ENCODE assay signal across 15 mouse cellular contexts in genomic region chr6:116716666-116717065, GRCm38 (mm10). TPM values are rescaled to one million over a fixed set of nuclear protein-coding genes. Genes with fewer than 3 reads are reported as not detected.
DNase-seq lines count a peak whose midpoint lies in the region; ATAC-seq lines count a peak whose summit lies in the region.
"Had no signal": no experiment of that assay in that cellular context is flagged by ENCODE, and none has a peak within 500 bp of the region (broad histone marks: within the 10 kb centered on the region; RNA-seq: fewer than 3 reads in every experiment).

TSS of gene Tmem72 (minus strand) at chr6:116716913.

- DNase-seq in embryonic facial prominence, embryonic 14.5 days (ENCODE audit: low spot score), result peak; percentile 9
- no peak for DNase-seq in embryonic facial prominence, embryonic 10.5 days (ENCODE audit: low spot score)
- no peak for DNase-seq in lung, postnatal 36 days
- peak; percentile 75 for DNase-seq in kidney, postnatal 10 days
- DNase-seq in frontal cortex, postnatal 10 days (ENCODE audit: low spot score in 2 of 2), result no peak
- no peak for DNase-seq in midbrain, embryonic 14.5 days
- no peak for DNase-seq in layer of hippocampus, postnatal 14 days (ENCODE audit: low spot score in 2 of 2)
- DNase-seq: cerebellum, postnatal 25 days; forebrain, postnatal 0 days; gastrocnemius, postnatal 36 days; layer of hippocampus, postnatal 36 days; right cerebral cortex, postnatal 25 days had no signal

- no peak within 1 kb of the TSS for H3K4me3 ChIP-seq in embryonic facial prominence, embryonic 14.5 days (ENCODE audit: low read depth, low read length)
- H3K4me3 ChIP-seq in embryonic facial prominence, embryonic 10.5 days, result no peak within 1 kb of the TSS
- H3K4me3 ChIP-seq in lung, embryonic 16.5 days (ENCODE audit: low read length), result no peak within 1 kb of the TSS
- H3K4me3 ChIP-seq in midbrain, embryonic 14.5 days (replicated peaks; ENCODE audit: low read depth, low read length), result no peak within 1 kb of the TSS
- H3K4me3 ChIP-seq: limb, embryonic 15.5 days had no signal

- no peak within 1 kb of the TSS for H3K27ac ChIP-seq in embryonic facial prominence, embryonic 14.5 days (replicated peaks; ENCODE audit: low read depth, low read length)
- H3K27ac ChIP-seq in embryonic facial prominence, embryonic 10.5 days (replicated peaks), result no peak within 1 kb of the TSS
- H3K27ac ChIP-seq in lung, embryonic 16.5 days (ENCODE audit: low read length), result no peak within 1 kb of the TSS
- H3K27ac ChIP-seq in midbrain, embryonic 14.5 days (replicated peaks; ENCODE audit: low read depth, low read length), result no peak within 1 kb of the TSS
- H3K27ac ChIP-seq: limb, embryonic 15.5 days had no signal

- ATAC-seq in embryonic facial prominence, embryonic 14.5 days (ENCODE audit: low read depth), result 0 out of 2 replicates have a peak, but pooled peaks have one; percentile 37
- ATAC-seq in lung, embryonic 16.5 days (ENCODE audit: low read depth), result peak; percentile 62; the same call in 1 of the 2 replicates
- ATAC-seq in midbrain, embryonic 14.5 days (ENCODE audit: low FRiP score, low TSS enrichment), result no peak
- ATAC-seq: forebrain, postnatal 0 days had no signal

- H3K27me3 ChIP-seq in embryonic facial prominence, embryonic 14.5 days (replicated peaks; ENCODE audit: control insufficient read depth, insufficient read depth, low read length), result no peaks in the 10 kb centered on the region
- H3K27me3 ChIP-seq in embryonic facial prominence, embryonic 10.5 days (replicated peaks; ENCODE audit: low read depth, poor library complexity, severe bottlenecking), result no peaks in the 10 kb centered on the region
- no peaks in the 10 kb centered on the region for H3K27me3 ChIP-seq in lung, embryonic 16.5 days (ENCODE audit: control insufficient read depth, insufficient read depth, low read depth, low read length)
- H3K27me3 ChIP-seq in midbrain, embryonic 14.5 days (ENCODE audit: control insufficient read depth, insufficient read depth, low read length), result no peaks in the 10 kb centered on the region
- H3K27me3 ChIP-seq: limb, embryonic 15.5 days had no signal

- no peaks in the 10 kb centered on the region for H3K4me1 ChIP-seq in embryonic facial prominence, embryonic 14.5 days (ENCODE audit: control insufficient read depth, insufficient read depth, low read length)
- H3K4me1 ChIP-seq in embryonic facial prominence, embryonic 10.5 days, result peaks cover 16% of the 10 kb centered on the region
- H3K4me1 ChIP-seq in lung, embryonic 16.5 days (replicated peaks; ENCODE audit: control insufficient read depth, insufficient read depth, low read length), result no peaks in the 10 kb centered on the region
- H3K4me1 ChIP-seq in midbrain, embryonic 14.5 days (ENCODE audit: control insufficient read depth, insufficient read depth, low read length), result no peaks in the 10 kb centered on the region

- no peak within 1 kb of the TSS for H3K4me2 ChIP-seq in embryonic facial prominence, embryonic 14.5 days (ENCODE audit: low read depth, low read length)
- no peak within 1 kb of the TSS for H3K4me2 ChIP-seq in lung, embryonic 16.5 days (ENCODE audit: low read depth, low read length)
- no peak within 1 kb of the TSS for H3K4me2 ChIP-seq in midbrain, embryonic 14.5 days (ENCODE audit: low read length)
- H3K4me2 ChIP-seq: limb, embryonic 15.5 days had no signal

- 70% methylated on average over 1 of the region's 8 CpGs for WGBS in embryonic facial prominence, embryonic 14.5 days
- 76% methylated on average over 8 of the region's 8 CpGs for WGBS in embryonic facial prominence, embryonic 10.5 days
- 50% methylated on average over 8 of the region's 8 CpGs for WGBS in lung, embryonic 16.5 days
- 79% methylated on average over 8 of the region's 8 CpGs for WGBS in midbrain, embryonic 14.5 days

- no peak within 1 kb of the TSS for H3K9ac ChIP-seq in embryonic facial prominence, embryonic 14.5 days (ENCODE audit: low read depth, low read length)
- H3K9ac ChIP-seq in lung, embryonic 16.5 days (ENCODE audit: low read length), result no peak within 1 kb of the TSS
- no peak within 1 kb of the TSS for H3K9ac ChIP-seq in midbrain, embryonic 14.5 days (replicated peaks; ENCODE audit: low read length)
- H3K9ac ChIP-seq: forebrain, postnatal 0 days; limb, embryonic 15.5 days had no signal

- no peaks in the 10 kb centered on the region for H3K36me3 ChIP-seq in embryonic facial prominence, embryonic 14.5 days (ENCODE audit: control insufficient read depth, insufficient read depth, low read length)
- no peaks in the 10 kb centered on the region for H3K36me3 ChIP-seq in embryonic facial prominence, embryonic 10.5 days (replicated peaks)
- H3K36me3 ChIP-seq in lung, embryonic 16.5 days (ENCODE audit: control insufficient read depth, insufficient read depth, low read length), result no peaks in the 10 kb centered on the region
- H3K36me3 ChIP-seq in midbrain, embryonic 14.5 days (ENCODE audit: control insufficient read depth, insufficient read depth, low read length), result no peaks in the 10 kb centered on the region
- H3K36me3 ChIP-seq: G1E; limb, embryonic 15.5 days had no signal

- no peaks in the 10 kb centered on the region for H3K9me3 ChIP-seq in embryonic facial prominence, embryonic 14.5 days (ENCODE audit: control insufficient read depth, low read length)
- no peaks in the 10 kb centered on the region for H3K9me3 ChIP-seq in embryonic facial prominence, embryonic 10.5 days
- no peaks in the 10 kb centered on the region for H3K9me3 ChIP-seq in lung, embryonic 16.5 days (ENCODE audit: control insufficient read depth, low read length)
- H3K9me3 ChIP-seq in midbrain, embryonic 14.5 days (ENCODE audit: control insufficient read depth, low read length), result no peaks in the 10 kb centered on the region
- H3K9me3 ChIP-seq: limb, embryonic 15.5 days had no signal

RNA-seq across cellular contexts. Expression of gene Tmem72, which starts in this region (rescaled TPM):
- polyA plus RNA-seq in embryonic facial prominence, embryonic 14.5 days (2014; fragmentation: Nextera tagmentation; extraction: Ambion mirVana), result 0.67 and 1.0 TPM in 2 replicates
- 0.04 and 0.06 TPM in 2 replicates for polyA plus RNA-seq in embryonic facial prominence, embryonic 10.5 days (2016; fragmentation: Nextera tagmentation; extraction: Ambion mirVana)
- polyA plus RNA-seq in lung, embryonic 16.5 days (2015; fragmentation: Nextera tagmentation; extraction: Ambion mirVana), result 0.05 and 0.06 TPM in 2 replicates
- 0.07 and 0.14 TPM in 2 replicates for polyA plus RNA-seq in midbrain, embryonic 14.5 days (2014; fragmentation: Nextera tagmentation; extraction: Ambion mirVana)
- total RNA-seq in layer of hippocampus, postnatal 14 days (2021), result 1 to 10 TPM in 1 of 2 experiments, under 1 TPM in 1; 0.31 to 9.2 TPM
- polyA plus RNA-seq: G1E had no signal

Comparison
In these comparisons a context has a peak if more than half of its experiments do, and no peak if none do; other contexts are left out.
1. DNase-seq: peak in embryonic facial prominence, embryonic 14.5 days (single experiment) and kidney, postnatal 10 days (single experiment); none in embryonic facial prominence, embryonic 10.5 days (single experiment), lung, postnatal 36 days (single experiment), frontal cortex, postnatal 10 days (0 of 2), midbrain, embryonic 14.5 days (single experiment) and layer of hippocampus, postnatal 14 days (0 of 2).
2. Peak in ATAC-seq in lung, embryonic 16.5 days; RNA of the gene not detected or under 1 TPM.